Mouse (Mus musculus) layer of hippocampus, adult 9-11 months (tissue): Measurements from ENCODE around the gene Ascc1.
"Not testable (repeated sequence)": the region's sequence is repeated elsewhere in the genome, so short reads cannot be mapped to it uniquely, and the experiment has no call there.

Experiments used
- DNase-seq: peaks from one replicate; pipeline ENCODE4 v3.0.0; 2022

Gene Ascc1

GRCm38 (mm10) chr10:59977715-59978343 is 24.8 kb upstream of the Ascc1 start:
- no peak for DNase-seq

GRCm38 (mm10) chr10:59978401-59978800 is 24.2 kb upstream of the Ascc1 start:
- DNase-seq = no peak

- no peak for DNase-seq
Measured at GRCm38 (mm10) chr10:59978873-59979743, 23.5 kb upstream of the Ascc1 start.

GRCm38 (mm10) chr10:59980815-59981244 is 21.8 kb upstream of the Ascc1 start:
- peak; percentile 70 for DNase-seq

- DNase-seq = no peak
Measured at GRCm38 (mm10) chr10:59981336-59981735, 21.3 kb upstream of the Ascc1 start.

- DNase-seq = no peak
Measured at GRCm38 (mm10) chr10:59981792-59982191, 20.8 kb upstream of the Ascc1 start.

GRCm38 (mm10) chr10:59982379-59982873 is 20.2 kb upstream of the Ascc1 start:
- no peak for DNase-seq

- no peak for DNase-seq
Measured at GRCm38 (mm10) chr10:59988036-59988435, 14.6 kb upstream of the Ascc1 start.

- DNase-seq = no peak
Measured at GRCm38 (mm10) chr10:59990393-59990792, 12.2 kb upstream of the Ascc1 start.

GRCm38 (mm10) chr10:59991262-59991880 is 11.2 kb upstream of the Ascc1 start:
- no peak for DNase-seq

GRCm38 (mm10) chr10:59992024-59992423 is 10.6 kb upstream of the Ascc1 start:
- DNase-seq = no peak

- DNase-seq = not testable (repeated sequence)
Measured at GRCm38 (mm10) chr10:59993813-59994212, 8.8 kb upstream of the Ascc1 start.

- no peak for DNase-seq
Measured at GRCm38 (mm10) chr10:59995889-59996288, 6.7 kb upstream of the Ascc1 start.

- DNase-seq = no peak
Measured at GRCm38 (mm10) chr10:59997591-59997990, 5.0 kb upstream of the Ascc1 start.

GRCm38 (mm10) chr10:59999057-59999456 is 3.5 kb upstream of the Ascc1 start:
- no peak for DNase-seq

GRCm38 (mm10) chr10:60001663-60002062 is 942 bp upstream of the Ascc1 start:
- DNase-seq = not testable (repeated sequence)

GRCm38 (mm10) chr10:60002203-60002602 is 402 bp upstream of the Ascc1 start:
- no peak for DNase-seq

- DNase-seq = no peak
Measured at GRCm38 (mm10) chr10:60003213-60003752, 678 bp downstream of the Ascc1 start.

- DNase-seq = no peak
Measured at GRCm38 (mm10) chr10:60003847-60004246, 1.2 kb downstream of the Ascc1 start.

GRCm38 (mm10) chr10:60005264-60005663 is 2.7 kb downstream of the Ascc1 start:
- no peak for DNase-seq

GRCm38 (mm10) chr10:60009115-60009514 is 6.5 kb downstream of the Ascc1 start:
- DNase-seq = no peak

GRCm38 (mm10) chr10:60016223-60016622 is 13.6 kb downstream of the Ascc1 start:
- no peak for DNase-seq

GRCm38 (mm10) chr10:60019299-60019698 is 16.7 kb downstream of the Ascc1 start:
- DNase-seq = no peak
